9 mouse cellular contexts compared by ENCODE assay signal in the genomic region with DNA sequence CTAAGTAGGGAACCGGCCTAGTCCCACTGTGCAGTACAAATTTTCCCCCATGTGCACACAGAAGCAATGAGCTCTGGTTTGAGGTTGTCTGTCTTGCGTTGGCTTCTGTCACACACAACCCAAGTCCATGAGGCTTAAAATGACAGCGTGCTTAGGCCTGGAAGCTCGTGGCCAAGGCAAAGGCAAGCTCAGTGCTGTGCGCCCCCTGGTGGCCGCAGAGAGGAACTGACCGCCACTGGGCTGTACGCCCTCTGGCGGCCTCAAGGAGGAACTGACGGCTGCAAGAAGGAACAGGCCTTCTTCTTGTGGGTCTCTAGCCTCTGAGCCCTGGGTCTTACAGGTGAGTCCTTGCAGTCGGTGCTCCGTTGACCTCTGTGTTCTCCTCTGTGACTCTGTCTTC. TPM values are rescaled to one million over a fixed set of nuclear protein-coding genes. Genes with fewer than 3 reads are reported as not detected.
A peak's percentile ranks its signal among the peaks of the same experiment; 100 is the strongest.
DNase-seq lines count a peak whose midpoint lies in the region; ATAC-seq and TF ChIP-seq lines count a peak whose summit lies in the region.
"Had no signal": no experiment of that assay in that cellular context is flagged by ENCODE, and none has a peak within 500 bp of the region (broad histone marks: within the 10 kb centered on the region; RNA-seq: fewer than 3 reads in every experiment).

No protein-coding gene starts in this region.

- no peak overlapping the region for H3K4me3 ChIP-seq in heart, postnatal 0 days (ENCODE audit: low read depth, low read length)
- H3K4me3 ChIP-seq in heart, embryonic 11.5 days (ENCODE audit: low read depth, low read length): no peak overlapping the region
- H3K4me3 ChIP-seq: neural tube, embryonic 13.5 days had no signal

- WGBS in heart, postnatal 0 days: 12% methylated on average over 12 of the region's 12 CpGs
- 13% methylated on average over 12 of the region's 12 CpGs for WGBS in heart, embryonic 11.5 days (ENCODE audit: insufficient replicate concordance)

- ATAC-seq in heart, postnatal 0 days (ENCODE audit: insufficient read depth, low read depth): peak; percentile 9; the same call in 1 of the 2 replicates
- no peak for ATAC-seq in heart, embryonic 11.5 days (replicated peaks; ENCODE audit: insufficient number of reproducible peaks, low FRiP score, low TSS enrichment)
- peak; percentile 86 for ATAC-seq in erythroblast, adult 5-6 weeks (replicated peaks; ENCODE audit: low FRiP score, poor library complexity, severe bottlenecking)

- TF ChIP-seq EP300 in heart, postnatal 0 days (IDR thresholded peaks at IDR 0.05; ENCODE audit: low read depth): no peak

- H3K27ac ChIP-seq in heart, postnatal 0 days (ENCODE audit: low read depth): no peak overlapping the region
- no peak overlapping the region for H3K27ac ChIP-seq in heart, embryonic 11.5 days (ENCODE audit: low read depth, low read length)
- H3K27ac ChIP-seq: neural tube, embryonic 13.5 days had no signal

- no peak overlapping the region for H3K9ac ChIP-seq in heart, postnatal 0 days (replicated peaks; ENCODE audit: low read depth, low read length)
- H3K9ac ChIP-seq in heart, embryonic 11.5 days (ENCODE audit: low read depth, low read length): no peak overlapping the region
- H3K9ac ChIP-seq: neural tube, embryonic 13.5 days had no signal

- no peaks in the 10 kb centered on the region for H3K36me3 ChIP-seq in heart, postnatal 0 days (replicated peaks; ENCODE audit: control insufficient read depth, insufficient read depth, low read length)
- no peaks in the 10 kb centered on the region for H3K36me3 ChIP-seq in heart, embryonic 11.5 days (ENCODE audit: control insufficient read depth, insufficient read depth, low read length)
- H3K36me3 ChIP-seq in splenic B cell, adult 2 months (ENCODE audit: control insufficient read depth, insufficient read depth, low read length, poor library complexity, severe bottlenecking): no peaks in the 10 kb centered on the region
- H3K36me3 ChIP-seq: neural tube, embryonic 13.5 days had no signal

- no peaks in the 10 kb centered on the region for H3K4me1 ChIP-seq in heart, postnatal 0 days (ENCODE audit: control insufficient read depth, insufficient read depth)
- peaks cover 7% of the 10 kb centered on the region; the same call in 1 of the 2 replicates for H3K4me1 ChIP-seq in heart, embryonic 11.5 days (ENCODE audit: control insufficient read depth, insufficient read depth, low read length)
- H3K4me1 ChIP-seq: neural tube, embryonic 13.5 days had no signal

- 0 out of 2 replicates have a peak, but pooled peaks cover 12% of the 10 kb centered on the region for H3K27me3 ChIP-seq in heart, postnatal 0 days (ENCODE audit: control insufficient read depth, insufficient read depth, low read length)
- no peaks in the 10 kb centered on the region for H3K27me3 ChIP-seq in heart, embryonic 11.5 days (ENCODE audit: control insufficient read depth, insufficient read depth, low read length)
- no peaks in the 10 kb centered on the region for H3K27me3 ChIP-seq in splenic B cell, adult 2 months (ENCODE audit: control insufficient read depth, insufficient read depth, low read length, poor library complexity, severe bottlenecking)

- no peak overlapping the region for H3K4me2 ChIP-seq in heart, postnatal 0 days (ENCODE audit: low read depth, low read length)
- H3K4me2 ChIP-seq in heart, embryonic 11.5 days: no peak overlapping the region
- H3K4me2 ChIP-seq: neural tube, embryonic 13.5 days had no signal

- peak; percentile 100 for TF ChIP-seq CTCF in heart, postnatal 0 days (IDR thresholded peaks at IDR 0.05; ENCODE audit: low read depth)

- no peaks in the 10 kb centered on the region; the same call in 1 of the 2 replicates for H3K9me3 ChIP-seq in heart, postnatal 0 days (replicated peaks; ENCODE audit: control insufficient read depth, low read length)
- H3K9me3 ChIP-seq in heart, embryonic 11.5 days (replicated peaks; ENCODE audit: control insufficient read depth, low read length): no peaks in the 10 kb centered on the region

- peak; percentile 52 for DNase-seq in heart, postnatal 0 days (ENCODE audit: low spot score)
- peak; percentile 77 for DNase-seq in CD4-positive helper T cell, adult 2 months (ENCODE audit: low read depth, low spot score)
- peak; percentile 46 to 55 for DNase-seq in adrenal gland, adult 18-20 months (ENCODE audit: low spot score in 2 of 2)
- DNase-seq in layer of hippocampus, postnatal 14 days (ENCODE audit: low spot score in 2 of 2): peak; percentile 39 to 44
- DNase-seq in lung, postnatal 4 days: peak; percentile 78 to 79
- DNase-seq in splenic B cell, adult 2 months (ENCODE audit: low read depth, low spot score): peak; percentile 84

RNA-seq across cellular contexts. Expression of gene Rbm19, which starts 13.5 kb away (rescaled TPM):
- 19.5 and 20.8 TPM in 2 replicates for total RNA-seq in heart, postnatal 0 days (2014; rRNA removed; ENCODE audit: low replicate concordance)
- 10.2 and 10.8 TPM in 2 replicates for polyA plus RNA-seq in heart, postnatal 0 days (2015; fragmentation: Nextera tagmentation; extraction: Ambion mirVana)
- polyA plus RNA-seq in heart, embryonic 11.5 days (2014; fragmentation: Nextera tagmentation; extraction: Ambion mirVana): 13.5 and 15.8 TPM in 2 replicates
- total RNA-seq in adrenal gland, adult 18-20 months (2021): 10 to 100 TPM; 25.7 to 26.1 TPM
- 2.1 and 4.0 TPM in 2 replicates for total RNA-seq in erythroblast, adult 5-6 weeks (2015; ENCODE audit: low replicate concordance)
- total RNA-seq in erythroblast, adult 5-6 weeks (2017; ENCODE audit: low replicate concordance): 3.3 and 4.6 TPM in 2 replicates
- 10 to 100 TPM; 20.3 to 23.9 TPM for total RNA-seq in layer of hippocampus, postnatal 14 days (2021)
